Mouse (Mus musculus): ENCODE data around the gene Hoxd3. TPM values are rescaled to one million over a fixed set of nuclear protein-coding genes. Genes with fewer than 3 reads are reported as not detected.

Hoxd3 gene
- polyA plus RNA-seq, 1 experiment from 2014 or later: not detected

- H3K9ac ChIP-seq (replicated peaks; ENCODE audit: low read depth): no peak overlapping the region
- H3K9me3 ChIP-seq (ENCODE audit: low read length): no peaks in the 10 kb centered on the region
- no peak for DNase-seq (ENCODE audit: low spot score)
- ATAC-seq: no peak
- H3K4me3 ChIP-seq (ENCODE audit: low read depth, low read length): peak overlapping the region; percentile 14; the same call in 1 of the 2 replicates
- TF ChIP-seq CTCF (IDR thresholded peaks at IDR 0.05) (no peak), EP300 (IDR thresholded peaks at IDR 0.05) (no peak)
- H3K4me2 ChIP-seq (replicated peaks; ENCODE audit: low read depth, low read length): peak overlapping the region; percentile 28
- H3K27ac ChIP-seq (ENCODE audit: low read length): no peak overlapping the region
- peaks cover 94% of the 10 kb centered on the region for H3K27me3 ChIP-seq (replicated peaks; ENCODE audit: insufficient read depth, low read length)
- no peaks in the 10 kb centered on the region for H3K36me3 ChIP-seq (ENCODE audit: insufficient read depth, low read length)
- WGBS: under 1% methylated on average over 47 of the region's 47 CpGs
- peaks cover 11% of the 10 kb centered on the region; the same call in 1 of the 2 replicates for H3K4me1 ChIP-seq (ENCODE audit: insufficient read depth, low read depth, low read length)
Observed at GRCm38 (mm10) chr2:74749337-74750121, 37.8 kb downstream of the Hoxd3 start.

- TF ChIP-seq EP300 (IDR thresholded peaks at IDR 0.05): no peak
- no peak for TF ChIP-seq CTCF (IDR thresholded peaks at IDR 0.05)
- DNase-seq (ENCODE audit: low spot score) (no peak), ATAC-seq (no peak)
- H3K9ac ChIP-seq (replicated peaks; ENCODE audit: low read depth): no peak overlapping the region
- no peak overlapping the region for H3K4me2 ChIP-seq (replicated peaks; ENCODE audit: low read depth, low read length)
- H3K27ac ChIP-seq (ENCODE audit: low read length): no peak overlapping the region
- WGBS: 38% methylated on average over 5 of the region's 5 CpGs
- H3K4me3 ChIP-seq (ENCODE audit: low read depth, low read length): no peak overlapping the region
- no peaks in the 10 kb centered on the region for H3K36me3 ChIP-seq (ENCODE audit: insufficient read depth, low read length)
- peaks cover 94% of the 10 kb centered on the region for H3K27me3 ChIP-seq (replicated peaks; ENCODE audit: insufficient read depth, low read length)
- no peaks in the 10 kb centered on the region for H3K9me3 ChIP-seq (ENCODE audit: low read length)
- peaks cover 11% of the 10 kb centered on the region; the same call in 1 of the 2 replicates for H3K4me1 ChIP-seq (ENCODE audit: insufficient read depth, low read depth, low read length)
Observed at GRCm38 (mm10) chr2:74750731-74751250, 39.1 kb downstream of the Hoxd3 start.

GRCm38 (mm10) chr2:74751861-74752260 lies 40.1 kb downstream of the Hoxd3 start:
- TF ChIP-seq CTCF (IDR thresholded peaks at IDR 0.05): no peak
- TF ChIP-seq EP300 (IDR thresholded peaks at IDR 0.05): no peak
- DNase-seq (ENCODE audit: low spot score): no peak
- WGBS: 81% methylated on average over 1 of the region's 1 CpGs
- no peak overlapping the region for H3K4me3 ChIP-seq (ENCODE audit: low read depth, low read length)
- H3K9me3 ChIP-seq (ENCODE audit: low read length): no peaks in the 10 kb centered on the region
- no peak overlapping the region for H3K27ac ChIP-seq (ENCODE audit: low read length)
- H3K36me3 ChIP-seq (ENCODE audit: insufficient read depth, low read length): no peaks in the 10 kb centered on the region
- peaks cover 11% of the 10 kb centered on the region; the same call in 1 of the 2 replicates for H3K4me1 ChIP-seq (ENCODE audit: insufficient read depth, low read depth, low read length)
- no peak overlapping the region for H3K4me2 ChIP-seq (replicated peaks; ENCODE audit: low read depth, low read length)
- H3K27me3 ChIP-seq (replicated peaks; ENCODE audit: insufficient read depth, low read length): peaks cover 89% of the 10 kb centered on the region
- H3K9ac ChIP-seq (replicated peaks; ENCODE audit: low read depth): no peak overlapping the region
- ATAC-seq: no peak

GRCm38 (mm10) chr2:74752431-74753174 lies 40.9 kb downstream of the Hoxd3 start:
- peaks cover 11% of the 10 kb centered on the region; the same call in 1 of the 2 replicates for H3K4me1 ChIP-seq (ENCODE audit: insufficient read depth, low read depth, low read length)
- DNase-seq (ENCODE audit: low spot score) (no peak), ATAC-seq (no peak)
- 5% methylated on average over 43 of the region's 45 CpGs for WGBS
- H3K9ac ChIP-seq (replicated peaks; ENCODE audit: low read depth): no peak overlapping the region
- no peak for TF ChIP-seq EP300 (IDR thresholded peaks at IDR 0.05)
- TF ChIP-seq CTCF (IDR thresholded peaks at IDR 0.05): no peak
- no peaks in the 10 kb centered on the region for H3K36me3 ChIP-seq (ENCODE audit: insufficient read depth, low read length)
- no peak overlapping the region for H3K27ac ChIP-seq (ENCODE audit: low read length)
- no peaks in the 10 kb centered on the region for H3K9me3 ChIP-seq (ENCODE audit: low read length)
- peak overlapping the region; percentile 24; the same call in 1 of the 2 replicates for H3K4me3 ChIP-seq (ENCODE audit: low read depth, low read length)
- peak overlapping the region; percentile 30; the same call in 1 of the 2 replicates for H3K4me2 ChIP-seq (replicated peaks; ENCODE audit: low read depth, low read length)
- peaks cover 89% of the 10 kb centered on the region for H3K27me3 ChIP-seq (replicated peaks; ENCODE audit: insufficient read depth, low read length)

GRCm38 (mm10) chr2:74753175-74753523 lies 41.4 kb downstream of the Hoxd3 start:
- Histone ChIP-seq H3K27ac (ENCODE audit: low read length) (no peak overlapping the region), H3K27me3 (replicated peaks; ENCODE audit: insufficient read depth, low read length) (peaks cover 89% of the 10 kb centered on the region), H3K4me3 (ENCODE audit: low read depth, low read length) (peak overlapping the region; percentile 24; the same call in 1 of the 2 replicates), H3K36me3 (ENCODE audit: insufficient read depth, low read length) (no peaks in the 10 kb centered on the region), H3K4me2 (replicated peaks; ENCODE audit: low read depth, low read length) (peak overlapping the region; percentile 30; the same call in 1 of the 2 replicates), H3K9me3 (ENCODE audit: low read length) (no peaks in the 10 kb centered on the region), H3K9ac (replicated peaks; ENCODE audit: low read depth) (no peak overlapping the region), H3K4me1 (ENCODE audit: insufficient read depth, low read depth, low read length) (peaks cover 11% of the 10 kb centered on the region; the same call in 1 of the 2 replicates)
- WGBS: 5% methylated on average over 23 of the region's 25 CpGs
- ATAC-seq: no peak
- no peak for TF ChIP-seq CTCF (IDR thresholded peaks at IDR 0.05)
- no peak for TF ChIP-seq EP300 (IDR thresholded peaks at IDR 0.05)
- no peak for DNase-seq (ENCODE audit: low spot score)

- peaks cover 11% of the 10 kb centered on the region; the same call in 1 of the 2 replicates for H3K4me1 ChIP-seq (ENCODE audit: insufficient read depth, low read depth, low read length)
- no peak for ATAC-seq
- no peaks in the 10 kb centered on the region for H3K9me3 ChIP-seq (ENCODE audit: low read length)
- no peak for DNase-seq (ENCODE audit: low spot score)
- no peak overlapping the region for H3K4me2 ChIP-seq (replicated peaks; ENCODE audit: low read depth, low read length)
- H3K9ac ChIP-seq (replicated peaks; ENCODE audit: low read depth): no peak overlapping the region
- WGBS: 37% methylated on average over 5 of the region's 5 CpGs
- TF ChIP-seq EP300 (IDR thresholded peaks at IDR 0.05) (no peak), CTCF (IDR thresholded peaks at IDR 0.05) (no peak)
- H3K4me3 ChIP-seq (ENCODE audit: low read depth, low read length): no peak overlapping the region
- no peak overlapping the region for H3K27ac ChIP-seq (ENCODE audit: low read length)
- peaks cover 87% of the 10 kb centered on the region for H3K27me3 ChIP-seq (replicated peaks; ENCODE audit: insufficient read depth, low read length)
- H3K36me3 ChIP-seq (ENCODE audit: insufficient read depth, low read length): no peaks in the 10 kb centered on the region
Observed at GRCm38 (mm10) chr2:74753711-74754110, 42.0 kb downstream of the Hoxd3 start.
